Mouse (Mus musculus): Measurements from ENCODE around the gene Dppa5a. TPM values are rescaled to one million over a fixed set of nuclear protein-coding genes. Genes with fewer than 3 reads are reported as not detected.
A peak's percentile ranks its signal among the peaks of the same experiment; 100 is the strongest.
"Not testable (repeated sequence)": the region's sequence is repeated elsewhere in the genome, so short reads cannot be mapped to it uniquely, and the experiment has no call there.

Gene Dppa5a
- polyA plus RNA-seq, 1 experiment from 2014 or later, result not detected

GRCm38 (mm10) chr9:78343055-78343454 is 24.9 kb downstream of the Dppa5a start:
- not testable (repeated sequence) for H3K9me3 ChIP-seq; H3K27ac ChIP-seq; ATAC-seq (ENCODE audit: borderline replicate concordance, extremely low read depth, low FRiP score, low TSS enrichment); H3K4me1 ChIP-seq; H3K9ac ChIP-seq; H3K27me3 ChIP-seq; H3K36me3 ChIP-seq; H3K4me2 ChIP-seq; H3K4me3 ChIP-seq
- 85% methylated on average over 9 of the region's 9 CpGs for WGBS

DNA sequence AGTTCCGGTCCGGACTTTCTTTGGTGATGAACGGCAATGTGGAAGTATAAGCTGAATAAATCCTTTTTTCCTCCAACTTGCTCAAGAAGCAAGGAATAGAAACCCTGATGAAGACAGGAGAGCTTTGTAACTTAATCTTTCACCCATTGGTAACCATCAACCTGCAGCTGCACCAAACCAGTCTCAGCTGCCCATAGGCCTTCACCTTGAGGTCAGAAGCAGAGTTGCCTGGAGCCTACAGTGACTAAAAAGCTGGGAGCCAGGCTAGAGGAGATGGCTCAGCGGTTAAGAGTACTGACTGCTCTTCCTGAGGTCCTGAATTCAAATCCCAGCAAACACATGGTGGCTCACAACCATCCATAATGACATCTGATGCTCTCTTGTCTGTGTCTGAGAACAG is 25.5 kb downstream of the Dppa5a start:
- H3K4me2 ChIP-seq; H3K36me3 ChIP-seq; H3K4me1 ChIP-seq; H3K9me3 ChIP-seq; H3K4me3 ChIP-seq; H3K27ac ChIP-seq; H3K27me3 ChIP-seq; H3K9ac ChIP-seq; ATAC-seq (ENCODE audit: borderline replicate concordance, extremely low read depth, low FRiP score, low TSS enrichment): not testable (repeated sequence)
- WGBS, result 80% methylated on average over 4 of the region's 4 CpGs

DNA sequence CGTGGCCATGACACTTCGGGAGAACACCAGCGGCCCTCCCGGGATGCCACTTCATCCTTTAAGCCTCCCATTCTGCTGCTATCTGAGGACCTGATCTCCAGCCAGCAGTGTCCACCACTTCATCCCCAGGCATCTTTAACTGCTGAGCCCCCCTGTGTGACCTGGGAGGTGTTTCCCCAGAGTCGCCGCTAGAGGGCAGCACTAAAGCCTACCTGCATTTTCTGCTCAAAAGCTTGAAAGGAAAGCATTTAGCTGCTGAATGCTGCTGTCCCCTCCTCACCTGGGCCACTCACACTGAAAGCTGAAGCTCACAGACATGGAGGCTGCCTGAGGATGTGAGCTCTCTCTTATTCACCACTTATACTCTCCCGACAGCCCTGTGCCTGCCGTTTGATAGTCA is 27.7 kb downstream of the Dppa5a start:
- H3K27me3 ChIP-seq; H3K4me1 ChIP-seq; H3K36me3 ChIP-seq; H3K27ac ChIP-seq; H3K4me2 ChIP-seq; H3K9me3 ChIP-seq; H3K9ac ChIP-seq; H3K4me3 ChIP-seq; ATAC-seq (ENCODE audit: borderline replicate concordance, extremely low read depth, low FRiP score, low TSS enrichment): not testable (repeated sequence)
- WGBS, result 16% methylated on average over 8 of the region's 8 CpGs

DNA sequence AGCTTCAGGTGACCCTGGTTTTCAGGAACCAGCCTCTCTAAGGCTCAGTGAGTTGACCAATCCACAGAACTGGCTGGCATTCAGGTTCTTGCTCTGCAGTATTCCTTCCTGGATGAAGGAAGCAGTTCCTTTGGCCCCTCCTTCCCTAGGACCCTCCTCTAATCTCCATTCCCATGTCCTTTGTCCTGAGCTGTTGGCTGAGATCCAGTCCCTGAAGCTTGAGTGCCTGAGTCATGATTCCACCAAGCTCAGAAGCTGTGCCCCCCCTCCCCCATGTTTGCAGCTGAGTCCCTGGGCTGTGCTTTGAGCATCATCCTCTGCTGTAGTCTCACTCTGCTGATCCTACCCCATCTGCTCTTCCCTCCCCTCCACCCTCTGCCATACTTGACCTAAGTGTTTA is 30.9 kb downstream of the Dppa5a start:
- not testable (repeated sequence) for H3K4me3 ChIP-seq, H3K4me2 ChIP-seq, H3K27me3 ChIP-seq, H3K36me3 ChIP-seq, H3K4me1 ChIP-seq, H3K9me3 ChIP-seq, H3K9ac ChIP-seq, H3K27ac ChIP-seq
- ATAC-seq (ENCODE audit: borderline replicate concordance, extremely low read depth, low FRiP score, low TSS enrichment), result peak; percentile 73

GRCm38 (mm10) chr9:78327289-78327688 is 40.7 kb downstream of the Dppa5a start, which contains the start of gene Omt2b:
Omt2b (plus strand) TSS chr9:78327589.
- not testable (repeated sequence) for H3K4me1 ChIP-seq; H3K36me3 ChIP-seq; H3K9me3 ChIP-seq; ATAC-seq (ENCODE audit: borderline replicate concordance, extremely low read depth, low FRiP score, low TSS enrichment); H3K9ac ChIP-seq; H3K4me3 ChIP-seq; H3K27ac ChIP-seq; H3K27me3 ChIP-seq; H3K4me2 ChIP-seq
- WGBS, result 63% methylated on average over 1 of the region's 1 CpGs

- no peak overlapping the region for H3K4me3 ChIP-seq
- H3K36me3 ChIP-seq, result no peaks in the 10 kb centered on the region
- no peaks in the 10 kb centered on the region for H3K4me1 ChIP-seq
- no peak overlapping the region for H3K9ac ChIP-seq
- 18% methylated on average over 1 of the region's 1 CpGs for whole genome bisulfite sequencing
- no peaks in the 10 kb centered on the region for H3K27me3 ChIP-seq
- H3K9me3 ChIP-seq, result no peaks in the 10 kb centered on the region
- no peak overlapping the region for H3K4me2 ChIP-seq
- H3K27ac ChIP-seq, result no peak overlapping the region
- no peak for ATAC-seq (ENCODE audit: borderline replicate concordance, extremely low read depth, low FRiP score, low TSS enrichment)
Observed at GRCm38 (mm10) chr9:78319499-78319898, 48.5 kb downstream of the Dppa5a start.

Other genes with a start within 250 kb of the Dppa5a start
- gene Gsta4, start 185.4 kb downstream of the Dppa5a start, polyA plus RNA-seq (2015; fragmentation: Nextera tagmentation; extraction: Ambion mirVana), result 71.6 and 77.3 TPM in 2 replicates
- 0.30 TPM in 1 of 2 replicates, not detected in the other for gene Gsta1, start 137.5 kb downstream of the Dppa5a start, polyA plus RNA-seq (2015; fragmentation: Nextera tagmentation; extraction: Ambion mirVana)
- gene Gm3776, start 111.0 kb downstream of the Dppa5a start, polyA plus RNA-seq (2015; fragmentation: Nextera tagmentation; extraction: Ambion mirVana), result not detected in 2 replicates
- not detected in 2 replicates for gene Gm10639, start 78.3 kb downstream of the Dppa5a start, polyA plus RNA-seq (2015; fragmentation: Nextera tagmentation; extraction: Ambion mirVana)
- gene Omt2a, start 53.4 kb downstream of the Dppa5a start, polyA plus RNA-seq (2015; fragmentation: Nextera tagmentation; extraction: Ambion mirVana), result not detected in 2 replicates
- gene Omt2b, start 40.6 kb downstream of the Dppa5a start, polyA plus RNA-seq (2015; fragmentation: Nextera tagmentation; extraction: Ambion mirVana), result not detected in 2 replicates
- gene Gsta2, start 12.4 kb downstream of the Dppa5a start, polyA plus RNA-seq (2015; fragmentation: Nextera tagmentation; extraction: Ambion mirVana), result 0.79 and 1.1 TPM in 2 replicates
- gene Ooep, start 10.5 kb upstream of the Dppa5a start, polyA plus RNA-seq (2015; fragmentation: Nextera tagmentation; extraction: Ambion mirVana), result 2.9 and 3.0 TPM in 2 replicates
- gene Ddx43, start 27.6 kb upstream of the Dppa5a start, polyA plus RNA-seq (2015; fragmentation: Nextera tagmentation; extraction: Ambion mirVana), result 0.16 and 0.17 TPM in 2 replicates
- 2.6 and 3.0 TPM in 2 replicates for gene Cgas, start 75.1 kb upstream of the Dppa5a start, polyA plus RNA-seq (2015; fragmentation: Nextera tagmentation; extraction: Ambion mirVana)
- 21.0 and 24.3 TPM in 2 replicates for gene Mto1, start 80.0 kb upstream of the Dppa5a start, polyA plus RNA-seq (2015; fragmentation: Nextera tagmentation; extraction: Ambion mirVana)
- gene Gm17324, start 80.6 kb upstream of the Dppa5a start, polyA plus RNA-seq (2015; fragmentation: Nextera tagmentation; extraction: Ambion mirVana), result 0.56 and 0.94 TPM in 2 replicates
- gene Eef1a1, start 121.0 kb upstream of the Dppa5a start, polyA plus RNA-seq (2015; fragmentation: Nextera tagmentation; extraction: Ambion mirVana), result 4,575 and 4,632 TPM in 2 replicates
- gene Slc17a5, start 219.9 kb upstream of the Dppa5a start, polyA plus RNA-seq (2015; fragmentation: Nextera tagmentation; extraction: Ambion mirVana), result 13.3 and 13.7 TPM in 2 replicates
- gene Cd109, start 247.4 kb upstream of the Dppa5a start, polyA plus RNA-seq (2015; fragmentation: Nextera tagmentation; extraction: Ambion mirVana), result 9.8 and 10.8 TPM in 2 replicates